Mouse (Mus musculus) testis, adult 2 months (tissue): ENCODE measurements at regions not wholly inside any gene's neighbourhood (a gene's known extent, or its start where the extent isn't known, plus 50 kb on each side); places are given as distances from the start of the nearest gene placed in this dataset.

Source experiments
- CTCF ChIP-seq: fragments of 200-500 bp; IDR thresholded peaks from 2 replicates; pipeline ENCODE4 v1.5.1; 2012; ENCODE audit warnings: low read depth, mild to moderate bottlenecking, inconsistent platforms, low read length, moderate library complexity; ENCODE audit not compliant: control insufficient read depth, insufficient read depth, insufficient replicate concordance
- POLR2A ChIP-seq: fragments of 200-500 bp; IDR thresholded peaks from 2 replicates; pipeline ENCODE4 v1.6.1; 2012; ENCODE audit warnings: low read depth, mild to moderate bottlenecking, inconsistent platforms, low read length, moderate library complexity; ENCODE audit not compliant: control insufficient read depth

DNA sequence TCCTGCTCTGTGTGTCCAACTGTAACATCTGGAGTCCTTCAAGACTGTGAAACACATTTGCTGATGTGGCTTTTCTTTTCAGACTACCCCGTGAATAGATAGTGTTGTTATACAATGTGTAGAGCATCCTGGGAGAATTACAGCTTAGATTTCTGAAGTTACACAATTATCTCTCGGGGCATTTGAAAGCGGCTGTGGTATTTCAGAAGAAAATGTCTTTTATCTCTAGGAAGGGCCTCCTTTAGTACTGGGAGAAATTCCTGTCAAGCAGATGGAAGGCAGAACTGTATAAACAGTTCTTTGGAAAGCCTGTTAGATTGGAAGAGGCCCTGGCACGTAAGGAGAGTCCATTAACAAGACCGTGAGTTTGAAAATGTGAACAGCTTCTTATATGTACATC, 162.2 kb downstream of the Npr3 start:
- TF ChIP-seq CTCF (no peak), POLR2A (no peak)
